Mouse (Mus musculus) lung, postnatal 0 days (tissue): ENCODE measurements around the gene Ptrhd1.

Experiments
- CTCF ChIP-seq: IDR thresholded peaks from 2 replicates; pipeline ENCODE4 v1.5.1; 2016; ENCODE audit warnings: antibody characterized with exemption, mild to moderate bottlenecking
- EP300 ChIP-seq: IDR thresholded peaks from 2 replicates; pipeline ENCODE4 v1.6.1; 2016; ENCODE audit warnings: antibody characterized with exemption, mild to moderate bottlenecking, control low read depth

- TF ChIP-seq EP300 (no peak), CTCF (no peak)
Measured at GRCm38 (mm10) chr12:4201454-4202200, 32.2 kb upstream of the Ptrhd1 start.
